Mouse (Mus musculus) midbrain, embryonic 16.5 days (tissue): ENCODE measurements around the gene Chrnb2. TPM values are rescaled to one million over a fixed set of nuclear protein-coding genes. Genes with fewer than 3 reads are reported as not detected.

ENCODE experiments used
- ATAC-seq: fragments of 200-750 bp; cut with Nextera tagmentation; 2 replicates; pipeline ENCODE4 v1.8.0; 2017; ENCODE audit warnings: moderate TSS enrichment
- H3K27ac ChIP-seq: fragments of 300-500 bp; sonication (generic); 2 replicates; pipeline ENCODE4 v1.5.1; 2014; ENCODE audit warnings: mild to moderate bottlenecking, low read length, mixed read lengths
- H3K27me3 ChIP-seq: fragments of 300-500 bp; sonication (generic); 2 replicates; pipeline ENCODE4 v1.6.1; 2014; ENCODE audit warnings: low read depth, low read length, mixed read lengths; ENCODE audit not compliant: control insufficient read depth, insufficient read depth
- H3K36me3 ChIP-seq: fragments of 300-500 bp; sonication (generic); 2 replicates; pipeline ENCODE4 v1.6.1; 2014; ENCODE audit warnings: mild to moderate bottlenecking, low read length, moderate library complexity, mixed read lengths; ENCODE audit not compliant: control insufficient read depth, insufficient read depth
- H3K4me1 ChIP-seq: fragments of 300-500 bp; sonication (generic); 2 replicates; pipeline ENCODE4 v1.6.1; 2014; ENCODE audit warnings: mild to moderate bottlenecking, low read length, mixed read lengths; ENCODE audit not compliant: control insufficient read depth, insufficient read depth
- H3K4me2 ChIP-seq: fragments of 300-500 bp; sonication (generic); 2 replicates; pipeline ENCODE4 v1.6.1; 2014; ENCODE audit warnings: mild to moderate bottlenecking, low read length, mixed read lengths
- H3K4me3 ChIP-seq: fragments of 300-500 bp; sonication (generic); 2 replicates; pipeline ENCODE4 v1.5.1; 2014; ENCODE audit warnings: low read depth, mild to moderate bottlenecking, low read length, moderate library complexity, mixed read lengths
- H3K9ac ChIP-seq: fragments of 300-500 bp; sonication (generic); 2 replicates; pipeline ENCODE4 v1.6.1; 2014; ENCODE audit warnings: low read depth, low read length, mixed read lengths
- H3K9me3 ChIP-seq: fragments of 300-500 bp; sonication (generic); replicated peaks from 2 replicates; pipeline ENCODE4 v1.6.1; 2014; ENCODE audit warnings: mild to moderate bottlenecking, low read length, mixed read lengths; ENCODE audit not compliant: control insufficient read depth, poor library complexity, severe bottlenecking
- WGBS: fragments of 180-500 bp; shearing (Covaris S2); extraction: QIAGEN DNeasy Blood & Tissue Kit; methylation state at CpG from one replicate; pipeline ENCODE4 v1.1.7; 2014; 5-methylcytosine and 5-hydroxymethylcytosine counted together
- polyA plus RNA-seq: library from polyadenylated mRNA; unstranded; fragments of >200 nt; fragmentation: Nextera tagmentation; extraction: Ambion mirVana; gene quantifications from 2 replicates; pipeline ENCODE4 v1.2.1, GENCODE M21; 2015

Gene Chrnb2
- polyA plus RNA-seq, 1 experiment from 2014 or later: 31.5 TPM

DNA sequence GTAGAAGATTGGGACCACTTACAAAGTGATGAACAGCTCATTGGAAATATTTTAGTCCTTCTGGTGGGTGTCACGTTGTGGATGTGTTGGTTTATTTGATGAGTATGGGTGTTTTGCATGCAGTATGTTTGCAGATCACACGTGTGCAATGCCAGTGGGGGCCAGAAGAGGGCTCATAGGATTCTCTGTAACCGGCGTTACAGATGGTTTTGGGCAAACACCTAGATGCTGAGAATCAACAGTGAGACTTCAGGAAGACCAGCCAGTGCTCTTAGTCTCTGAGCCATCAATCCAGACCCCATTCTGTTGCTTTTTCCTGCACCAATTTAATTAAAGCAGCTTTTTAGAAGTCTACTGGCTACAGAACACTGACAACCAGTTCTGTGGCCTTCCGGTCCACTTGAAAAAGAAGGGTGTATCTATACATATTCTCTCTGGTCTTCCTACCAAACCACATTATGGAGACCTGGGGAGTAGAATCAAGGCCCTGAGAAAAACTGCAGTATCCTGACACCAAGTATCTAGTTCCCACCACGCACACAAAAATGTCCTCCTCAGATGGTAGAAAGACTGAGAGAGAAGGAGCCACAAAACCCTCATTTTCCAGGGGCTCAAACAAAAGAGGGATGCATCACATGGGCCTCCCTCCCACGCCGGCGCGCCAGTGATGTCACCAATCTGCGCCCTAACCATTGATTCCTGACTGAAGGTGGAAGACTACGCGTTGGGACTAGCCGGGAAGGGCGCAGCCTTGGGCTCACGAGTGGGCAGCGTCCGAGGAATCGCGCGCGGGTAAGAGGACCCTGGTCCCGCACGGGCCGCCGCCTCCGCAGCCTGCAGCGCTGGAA is 49.8 kb downstream of the Chrnb2 start, which contains the start of gene Adar:
Adar (plus strand) TSS at position 664 of the 848 bp plus-strand sequence.
- Histone ChIP-seq H3K9me3 (no peaks in the 10 kb centered on the region), H3K4me2 (peak within 1 kb of the TSS; percentile 83), H3K27me3 (no peaks in the 10 kb centered on the region), H3K4me3 (peak within 1 kb of the TSS; percentile 68), H3K36me3 (no peaks in the 10 kb centered on the region), H3K9ac (peak within 1 kb of the TSS; percentile 81), H3K4me1 (peaks cover 14% of the 10 kb centered on the region), H3K27ac (peak within 1 kb of the TSS; percentile 92)
- WGBS: 7% methylated on average over 16 of the region's 28 CpGs
- ATAC-seq: peak; percentile 95

DNA sequence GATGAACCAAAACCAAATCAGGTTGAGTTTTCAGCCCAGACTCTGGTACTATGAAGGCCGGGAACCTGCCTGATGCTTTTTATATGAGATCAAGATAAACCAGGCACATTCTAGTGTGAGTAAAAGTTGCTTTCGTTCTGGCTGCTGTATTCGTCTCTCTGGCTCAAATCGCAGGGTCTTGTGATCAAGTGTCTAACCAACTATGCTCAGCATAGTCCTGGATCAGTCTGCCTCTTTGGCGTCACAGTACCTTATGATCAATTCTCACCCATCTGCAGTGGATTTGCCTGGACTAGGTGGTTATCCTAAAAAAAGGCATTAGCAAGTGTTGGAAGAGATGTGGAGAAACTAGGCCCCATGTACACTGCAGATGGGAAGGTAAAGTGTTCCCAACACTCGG is 60.4 kb downstream of the Chrnb2 start:
- Histone ChIP-seq H3K4me3 (no peak overlapping the region), H3K27ac (no peak overlapping the region), H3K9me3 (no peaks in the 10 kb centered on the region), H3K27me3 (no peaks in the 10 kb centered on the region), H3K36me3 (no peaks in the 10 kb centered on the region), H3K9ac (no peak overlapping the region), H3K4me1 (no peaks in the 10 kb centered on the region), H3K4me2 (no peak overlapping the region)
- whole genome bisulfite sequencing: 81% methylated on average over 6 of the region's 6 CpGs
- no peak for ATAC-seq

DNA sequence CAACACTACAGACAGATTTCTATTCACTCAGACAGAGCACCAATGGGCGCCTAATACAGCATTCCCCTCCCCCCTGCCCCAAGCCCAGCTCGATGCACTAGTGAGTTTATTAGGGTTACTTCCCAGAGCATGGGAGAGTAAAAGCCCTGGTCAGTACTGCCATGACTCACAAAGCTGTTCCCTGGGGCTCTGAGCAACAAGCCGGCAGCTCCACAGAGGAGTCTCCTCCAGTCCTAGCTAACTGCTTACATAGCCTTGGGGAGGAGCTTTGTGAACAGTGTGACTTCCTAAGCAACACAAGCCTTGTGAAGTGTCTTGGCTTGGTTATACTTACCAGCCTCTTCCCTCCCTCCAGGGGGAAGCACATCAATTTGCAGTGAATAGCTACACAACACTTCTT is 60.8 kb downstream of the Chrnb2 start:
- H3K4me3 ChIP-seq: no peak overlapping the region
- no peaks in the 10 kb centered on the region for H3K9me3 ChIP-seq
- H3K4me1 ChIP-seq: no peaks in the 10 kb centered on the region
- 53% methylated on average over 3 of the region's 3 CpGs for WGBS
- H3K4me2 ChIP-seq: no peak overlapping the region
- ATAC-seq: no peak
- no peaks in the 10 kb centered on the region for H3K27me3 ChIP-seq
- H3K9ac ChIP-seq: no peak overlapping the region
- no peak overlapping the region for H3K27ac ChIP-seq
- H3K36me3 ChIP-seq: no peaks in the 10 kb centered on the region

DNA sequence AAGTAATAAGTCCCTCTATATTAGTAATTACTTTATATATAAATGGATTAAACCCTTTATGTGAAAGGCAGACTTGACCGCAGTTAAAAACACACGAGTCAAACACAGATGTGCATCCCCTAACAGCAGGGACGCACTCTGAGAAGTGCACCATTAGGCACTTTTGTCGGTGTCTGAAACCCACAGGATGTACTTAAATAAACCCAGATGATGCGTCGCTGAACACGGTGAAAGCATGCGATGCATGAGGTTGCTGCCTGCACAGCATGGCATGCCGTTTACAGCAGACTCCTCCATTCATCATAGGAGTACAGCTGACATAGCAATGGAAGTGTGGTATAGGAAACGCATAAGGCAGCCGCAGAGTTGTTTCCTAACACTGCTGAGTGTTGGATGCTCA is 64.0 kb downstream of the Chrnb2 start:
- no peaks in the 10 kb centered on the region for H3K36me3 ChIP-seq
- 68% methylated on average over 11 of the region's 11 CpGs for WGBS
- no peaks in the 10 kb centered on the region for H3K27me3 ChIP-seq
- no peaks in the 10 kb centered on the region for H3K4me1 ChIP-seq
- no peak overlapping the region for H3K9ac ChIP-seq
- ATAC-seq: no peak
- no peak overlapping the region for H3K4me3 ChIP-seq
- no peak overlapping the region for H3K4me2 ChIP-seq
- no peaks in the 10 kb centered on the region for H3K9me3 ChIP-seq
- no peak overlapping the region for H3K27ac ChIP-seq

DNA sequence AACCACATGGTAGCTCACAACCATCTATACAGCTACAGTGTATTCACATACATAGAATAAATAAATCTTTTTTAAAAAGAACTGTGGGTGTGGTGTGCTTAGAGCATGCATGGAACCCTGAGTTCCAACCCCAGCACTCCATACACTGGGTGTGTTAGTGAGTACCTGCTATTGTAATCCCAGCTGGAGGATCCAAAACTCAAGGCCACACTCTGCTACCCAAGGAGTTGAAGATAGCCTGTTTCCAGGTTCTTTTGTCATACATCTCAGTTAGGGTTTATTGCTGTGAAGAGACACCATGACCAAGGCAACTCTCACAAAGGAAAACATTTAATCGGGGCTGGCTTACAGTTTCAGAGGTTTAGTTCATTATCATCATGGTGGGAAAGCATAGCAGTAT is 65.5 kb downstream of the Chrnb2 start:
- no peak overlapping the region for H3K27ac ChIP-seq
- H3K9me3 ChIP-seq: no peaks in the 10 kb centered on the region
- no peak overlapping the region for H3K4me2 ChIP-seq
- ATAC-seq: no peak
- H3K27me3 ChIP-seq: no peaks in the 10 kb centered on the region
- no peak overlapping the region for H3K9ac ChIP-seq
- 100% methylated on average over 1 of the region's 1 CpGs for WGBS
- no peak overlapping the region for H3K4me3 ChIP-seq
- no peaks in the 10 kb centered on the region for H3K36me3 ChIP-seq
- H3K4me1 ChIP-seq: no peaks in the 10 kb centered on the region

Other genes with a start within 250 kb of the Chrnb2 start
- 9.2 and 10.0 TPM in 2 replicates for gene Kcnn3, start 244.5 kb downstream of the Chrnb2 start, polyA plus RNA-seq
- 35.0 and 35.7 TPM in 2 replicates for gene Adar, start 49.6 kb downstream of the Chrnb2 start, polyA plus RNA-seq
- 10.7 and 10.9 TPM in 2 replicates for gene Ube2q1, start 9.0 kb upstream of the Chrnb2 start, polyA plus RNA-seq
- gene She, start 66.7 kb upstream of the Chrnb2 start, polyA plus RNA-seq: 1.3 and 1.4 TPM in 2 replicates
- 0.75 and 0.78 TPM in 2 replicates for gene Il6ra, start 148.6 kb upstream of the Chrnb2 start, polyA plus RNA-seq
- gene Atp8b2, start 198.9 kb upstream of the Chrnb2 start, polyA plus RNA-seq: 12.5 and 13.9 TPM in 2 replicates
- gene Hax1, start 234.1 kb upstream of the Chrnb2 start, polyA plus RNA-seq: 114 TPM in 2 replicates